ENCODE assay signal across 28 mouse cellular contexts in the genomic region with DNA sequence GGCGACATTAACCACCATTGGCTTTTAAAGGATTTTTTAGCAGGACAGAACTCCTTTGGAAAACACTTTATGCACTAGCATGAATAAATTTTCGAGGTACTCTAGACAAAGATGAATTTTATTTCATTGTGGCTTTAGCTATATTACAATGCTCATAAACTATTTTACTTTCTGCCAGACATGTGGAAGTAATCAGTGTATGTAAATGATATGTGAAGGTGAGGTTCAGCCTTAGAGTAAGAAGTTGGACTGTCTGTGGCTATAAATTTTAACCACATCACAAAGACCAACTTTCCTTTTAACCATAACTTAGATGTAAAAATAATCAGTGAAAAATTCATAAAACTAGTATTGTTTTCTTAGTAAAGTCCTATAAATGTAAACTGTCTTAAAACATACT.
"Had no signal": no experiment of that assay in that cellular context is flagged by ENCODE, and none has a peak within 500 bp of the region (broad histone marks: within the 10 kb centered on the region; RNA-seq: fewer than 3 reads in every experiment).

No protein-coding gene starts in this region.

- ATAC-seq: hindbrain, postnatal 0 days; intestine, embryonic 16.5 days; liver, postnatal 0 days had no signal

- H3K36me3 ChIP-seq: heart, embryonic 13.5 days; heart, embryonic 15.5 days; hindbrain, embryonic 13.5 days; hindbrain, embryonic 15.5 days; kidney, embryonic 15.5 days; liver, embryonic 13.5 days; liver, embryonic 15.5 days had no signal

- DNase-seq: gastrocnemius, adult 2 months; gastrocnemius, postnatal 14 days; gastrocnemius, postnatal 36 days; heart, adult 11 months; heart, adult 2 months; heart, postnatal 14 days; heart, postnatal 36 days; kidney, adult 11 months; kidney, adult 2 months; kidney, adult 9 months; kidney, postnatal 14 days; kidney, postnatal 36 days; liver; liver, embryonic 13.5 days; liver, postnatal 0 days had no signal

- H3K9me3 ChIP-seq: heart, embryonic 13.5 days; heart, embryonic 15.5 days; hindbrain, embryonic 13.5 days; hindbrain, embryonic 15.5 days; kidney, embryonic 15.5 days; liver, embryonic 13.5 days; liver, embryonic 15.5 days had no signal

- H3K4me3 ChIP-seq: gastrocnemius, adult 2 months; heart, adult 2 months; heart, embryonic 13.5 days; heart, embryonic 15.5 days; hindbrain, embryonic 13.5 days; hindbrain, embryonic 15.5 days; kidney, embryonic 15.5 days; layer of hippocampus, adult 2 months; left cerebral cortex, adult 2 months; liver, embryonic 13.5 days; liver, embryonic 15.5 days had no signal

- H3K4me2 ChIP-seq: heart, embryonic 11.5 days; heart, embryonic 13.5 days; heart, embryonic 15.5 days; hindbrain, embryonic 13.5 days; hindbrain, embryonic 15.5 days; kidney, embryonic 15.5 days; liver, embryonic 11.5 days; liver, embryonic 13.5 days; liver, embryonic 15.5 days had no signal

- H3K27ac ChIP-seq: gastrocnemius, adult 2 months; heart, adult 2 months; heart, embryonic 13.5 days; heart, embryonic 15.5 days; hindbrain, embryonic 13.5 days; hindbrain, embryonic 15.5 days; hindbrain, postnatal 0 days; kidney, embryonic 15.5 days; kidney, postnatal 0 days; layer of hippocampus, adult 2 months; left cerebral cortex, adult 2 months; liver, embryonic 13.5 days; liver, embryonic 15.5 days had no signal

- H3K4me1 ChIP-seq: heart, embryonic 15.5 days; hindbrain, embryonic 13.5 days; hindbrain, embryonic 15.5 days; kidney, embryonic 15.5 days; liver, embryonic 13.5 days; liver, embryonic 15.5 days had no signal

- H3K27me3 ChIP-seq: heart, embryonic 13.5 days; heart, embryonic 15.5 days; hindbrain, embryonic 15.5 days; kidney, embryonic 15.5 days; liver, embryonic 13.5 days; liver, embryonic 15.5 days had no signal

- H3K9ac ChIP-seq: heart, embryonic 13.5 days; heart, embryonic 15.5 days; hindbrain, embryonic 13.5 days; hindbrain, embryonic 15.5 days; kidney, embryonic 15.5 days; liver, embryonic 13.5 days; liver, embryonic 15.5 days; liver, postnatal 0 days had no signal
